Mouse (Mus musculus) liver, postnatal 0 days (tissue): Measurements from ENCODE around the gene Sdhaf1.
A peak's percentile ranks its signal among the peaks of the same experiment; 100 is the strongest.

Source experiments
- CTCF ChIP-seq: sonication (generic); IDR thresholded peaks from 2 replicates; pipeline ENCODE4 v1.5.1; 2016; ENCODE audit warnings: antibody characterized with exemption, low read depth
- EP300 ChIP-seq: IDR thresholded peaks from 2 replicates; pipeline ENCODE4 v1.6.1; 2016; ENCODE audit warnings: antibody characterized with exemption, low read depth, mild to moderate bottlenecking

DNA sequence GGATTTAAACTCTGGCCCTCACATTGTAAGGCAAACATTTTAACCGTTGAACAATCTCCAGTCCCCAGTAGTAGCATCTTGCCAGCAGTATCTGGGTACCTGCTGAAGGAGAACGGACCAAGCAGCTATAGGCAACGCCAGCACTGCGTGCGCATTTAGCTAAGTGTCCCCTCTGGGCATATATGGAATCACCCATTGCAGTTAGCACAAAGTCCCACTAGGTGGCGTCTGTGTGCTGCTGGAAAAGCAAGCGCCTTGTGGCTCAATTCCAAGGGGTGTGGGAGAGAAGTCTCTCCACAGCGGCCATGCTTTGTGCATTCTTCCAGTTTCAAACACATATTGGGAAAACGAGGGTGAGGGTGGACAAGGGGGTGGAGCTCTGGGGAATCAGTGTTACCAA lies 12.7 kb upstream of the Sdhaf1 start:
- TF ChIP-seq CTCF (peak; percentile 91), EP300 (no peak)
